Mouse (Mus musculus) stomach, embryonic 15.5 days (tissue): ENCODE data around the gene Wnt10b. TPM values are rescaled to one million over a fixed set of nuclear protein-coding genes. Genes with fewer than 3 reads are reported as not detected.
"Not testable (repeated sequence)": the region's sequence is repeated elsewhere in the genome, so short reads cannot be mapped to it uniquely, and the experiment has no call there.

ENCODE experiments used
- ATAC-seq: fragments of 200-750 bp; cut with Nextera tagmentation; 2 replicates; pipeline ENCODE4 v1.8.0; 2017; ENCODE audit warnings: low read depth, moderate number of reproducible peaks, moderate TSS enrichment; ENCODE audit not compliant: insufficient read depth, low FRiP score
- H3K27ac ChIP-seq: fragments of 300-500 bp; sonication (generic); 2 replicates; pipeline ENCODE4 v1.5.1; 2015; ENCODE audit warnings: mild to moderate bottlenecking, inconsistent platforms
- H3K27me3 ChIP-seq: fragments of 300-500 bp; sonication (generic); replicated peaks from 2 replicates; pipeline ENCODE4 v1.6.1; 2015; ENCODE audit warnings: inconsistent platforms
- H3K36me3 ChIP-seq: fragments of 300-500 bp; sonication (generic); 2 replicates; pipeline ENCODE4 v1.6.1; 2015; ENCODE audit warnings: inconsistent platforms
- H3K4me1 ChIP-seq: fragments of 300-500 bp; sonication (generic); 2 replicates; pipeline ENCODE4 v1.6.1; 2015; ENCODE audit warnings: inconsistent platforms
- H3K4me2 ChIP-seq: fragments of 300-500 bp; sonication (generic); 2 replicates; pipeline ENCODE4 v1.6.1; 2015; ENCODE audit warnings: mild to moderate bottlenecking, inconsistent platforms
- H3K4me3 ChIP-seq: fragments of 300-500 bp; sonication (generic); replicated peaks from 2 replicates; pipeline ENCODE4 v1.5.1; 2015; ENCODE audit warnings: inconsistent platforms
- H3K9ac ChIP-seq: fragments of 300-500 bp; sonication (generic); 2 replicates; pipeline ENCODE4 v1.6.1; 2015; ENCODE audit warnings: inconsistent platforms
- H3K9me3 ChIP-seq: fragments of 300-500 bp; sonication (generic); 2 replicates; pipeline ENCODE4 v1.6.1; 2016; ENCODE audit warnings: inconsistent platforms
- WGBS: fragments of 180-500 bp; shearing (Covaris S2); methylation state at CpG from one replicate; pipeline ENCODE4 v1.1.7; 2015; 5-methylcytosine and 5-hydroxymethylcytosine counted together
- polyA plus RNA-seq: library from polyadenylated mRNA; unstranded; fragments of >200 nt; fragmentation: Nextera tagmentation; extraction: Ambion mirVana; gene quantifications from 2 replicates; pipeline ENCODE4 v1.2.1, GENCODE M21; 2015

The Wnt10b gene
- polyA plus RNA-seq, result 0.08 TPM in 1 of 2 replicates, not detected in the other

GRCm38 (mm10) chr15:98777762-98778161, at the start of gene Wnt10b:
Gene Wnt10b, minus strand, starts transcription at chr15:98778150.
- no peak for ATAC-seq
- Histone ChIP-seq H3K4me3 (peak within 1 kb of the TSS; percentile 22), H3K36me3 (no peaks in the 10 kb centered on the region), H3K27ac (no peak within 1 kb of the TSS), H3K4me2 (peak within 1 kb of the TSS; percentile 52), H3K27me3 (peaks cover 97% of the 10 kb centered on the region), H3K4me1 (peaks cover 39% of the 10 kb centered on the region), H3K9me3 (no peaks in the 10 kb centered on the region), H3K9ac (no peak within 1 kb of the TSS)
- under 1% methylated on average over 33 of the region's 33 CpGs for WGBS

DNA sequence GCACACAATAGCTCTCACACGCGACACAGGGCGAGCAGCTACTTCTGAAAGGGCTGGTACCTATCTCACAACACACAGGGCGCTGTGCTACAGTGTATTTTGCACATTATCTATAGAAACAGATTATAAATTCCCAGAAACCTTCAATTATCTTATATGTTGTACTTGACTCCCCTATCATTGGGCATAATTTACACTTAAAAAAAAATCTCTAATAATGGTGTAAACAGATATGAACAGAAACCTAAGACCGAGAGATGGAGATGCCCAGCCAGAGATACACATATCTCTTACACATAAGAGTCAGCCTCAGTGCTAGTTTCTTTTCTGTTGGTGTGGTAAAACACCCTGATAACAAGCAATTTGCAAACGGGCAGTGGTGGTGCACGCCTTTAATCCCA, 49.7 kb upstream of the Wnt10b start:
- H3K36me3 ChIP-seq, result peaks cover 16% of the 10 kb centered on the region; the same call in 1 of the 2 replicates
- ATAC-seq, result no peak
- WGBS, result 85% methylated on average over 7 of the region's 7 CpGs

GRCm38 (mm10) chr15:98823434-98823833, 45.5 kb upstream of the Wnt10b start:
- Histone ChIP-seq H3K9ac (no peak overlapping the region), H3K4me3 (no peak overlapping the region), H3K4me2 (no peak overlapping the region), H3K27ac (no peak overlapping the region), H3K4me1 (no peaks in the 10 kb centered on the region), H3K9me3 (no peaks in the 10 kb centered on the region), H3K27me3 (no peaks in the 10 kb centered on the region), H3K36me3 (peaks cover 22% of the 10 kb centered on the region)
- no peak for ATAC-seq
- 65% methylated on average over 3 of the region's 3 CpGs for WGBS

More for the DNA sequence above, 49.7 kb upstream of the Wnt10b start:
- no peak overlapping the region for H3K4me3 ChIP-seq
- H3K4me2 ChIP-seq, result no peak overlapping the region
- H3K9ac ChIP-seq, result no peak overlapping the region
- H3K4me1 ChIP-seq, result peaks cover 14% of the 10 kb centered on the region
- H3K27ac ChIP-seq, result no peak overlapping the region
- H3K9me3 ChIP-seq, result no peaks in the 10 kb centered on the region
- no peaks in the 10 kb centered on the region for H3K27me3 ChIP-seq

- WGBS, result 83% methylated on average over 5 of the region's 5 CpGs
- no peaks in the 10 kb centered on the region for H3K27me3 ChIP-seq
- H3K9me3 ChIP-seq, result no peaks in the 10 kb centered on the region
- H3K4me1 ChIP-seq, result no peaks in the 10 kb centered on the region
- ATAC-seq, result no peak
- H3K4me2 ChIP-seq, result no peak overlapping the region
- no peak overlapping the region for H3K9ac ChIP-seq
- H3K4me3 ChIP-seq, result no peak overlapping the region
- peaks cover 23% of the 10 kb centered on the region for H3K36me3 ChIP-seq
- H3K27ac ChIP-seq, result no peak overlapping the region
Observed at GRCm38 (mm10) chr15:98822147-98822546, 44.2 kb upstream of the Wnt10b start.

DNA sequence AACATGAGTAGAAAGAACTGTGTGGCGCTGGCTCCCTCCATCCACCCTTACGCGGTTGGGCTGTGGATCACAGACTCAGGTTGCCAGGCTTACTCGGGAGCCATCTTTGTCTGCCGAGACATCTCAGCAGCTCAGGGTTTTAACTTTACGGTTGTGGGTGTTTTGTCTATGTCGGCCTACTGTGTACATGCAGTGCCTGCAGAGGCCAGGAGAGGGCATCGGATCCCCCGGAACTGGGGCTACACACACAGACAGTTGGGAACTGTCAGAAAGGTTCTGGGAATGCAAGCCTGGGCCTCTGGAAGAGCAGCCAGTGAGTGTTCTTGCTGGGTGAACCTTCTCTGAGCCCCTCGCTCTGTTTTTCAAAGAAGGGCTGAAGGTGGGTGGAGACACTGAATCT, 43.5 kb upstream of the Wnt10b start:
- Histone ChIP-seq H3K36me3 (peaks cover 28% of the 10 kb centered on the region), H3K4me3 (no peak overlapping the region), H3K27me3 (no peaks in the 10 kb centered on the region)

GRCm38 (mm10) chr15:98820937-98821336, 43.0 kb upstream of the Wnt10b start:
- Histone ChIP-seq H3K4me3 (no peak overlapping the region), H3K27me3 (no peaks in the 10 kb centered on the region), H3K27ac (no peak overlapping the region), H3K4me2 (no peak overlapping the region), H3K9ac (no peak overlapping the region), H3K9me3 (no peaks in the 10 kb centered on the region), H3K4me1 (no peaks in the 10 kb centered on the region), H3K36me3 (peaks cover 28% of the 10 kb centered on the region)
- no peak for ATAC-seq
- 96% methylated on average over 4 of the region's 4 CpGs for WGBS

More for the DNA sequence above, 43.5 kb upstream of the Wnt10b start:
- Histone ChIP-seq H3K27ac (no peak overlapping the region), H3K4me2 (no peak overlapping the region), H3K9ac (no peak overlapping the region), H3K4me1 (no peaks in the 10 kb centered on the region), H3K9me3 (no peaks in the 10 kb centered on the region)
- 43% methylated on average over 10 of the region's 10 CpGs for WGBS
- ATAC-seq, result no peak

- 88% methylated on average over 7 of the region's 7 CpGs for whole genome bisulfite sequencing
- Histone ChIP-seq H3K27ac (no peak overlapping the region), H3K9ac (no peak overlapping the region), H3K27me3 (no peaks in the 10 kb centered on the region), H3K4me2 (no peak overlapping the region), H3K9me3 (no peaks in the 10 kb centered on the region), H3K4me1 (no peaks in the 10 kb centered on the region), H3K4me3 (no peak overlapping the region), H3K36me3 (peaks cover 33% of the 10 kb centered on the region)
- no peak for ATAC-seq
Observed at GRCm38 (mm10) chr15:98818171-98818570, 40.2 kb upstream of the Wnt10b start.

DNA sequence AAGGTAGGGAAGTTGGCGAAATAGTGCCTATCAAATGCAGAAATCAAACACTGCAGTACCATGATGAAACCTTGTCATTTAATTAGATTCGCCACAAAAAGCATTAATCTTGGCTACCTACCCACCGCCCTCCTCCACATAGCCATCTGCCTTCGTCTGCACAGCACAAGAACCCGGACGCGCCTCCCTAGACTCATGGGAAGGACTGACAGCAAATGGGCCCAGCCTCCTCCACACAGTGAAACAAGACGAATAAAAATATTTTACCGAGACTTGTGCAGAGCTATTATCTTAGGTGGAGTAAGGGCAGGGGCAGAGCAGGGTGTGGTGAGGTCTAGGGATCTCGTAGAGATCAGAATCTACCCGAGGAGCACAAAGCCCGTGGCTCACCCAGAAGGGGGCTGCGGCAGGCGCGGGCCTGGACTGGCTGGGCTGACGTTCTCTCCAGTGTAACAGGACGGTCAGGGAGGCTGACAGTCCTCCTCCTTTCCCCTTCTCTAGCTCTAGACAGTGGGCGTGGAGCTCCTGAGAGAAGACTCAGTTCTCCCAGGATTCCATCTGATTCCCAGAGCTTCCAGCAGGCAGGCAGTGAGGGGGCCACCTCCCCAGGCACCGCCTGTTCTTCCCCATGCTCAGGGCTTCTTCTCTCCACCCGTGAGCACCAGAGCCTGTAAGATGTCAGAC, 34.9 kb upstream of the Wnt10b start:
- H3K27me3 ChIP-seq, result peaks cover 18% of the 10 kb centered on the region
- ATAC-seq, result no peak
- 87% methylated on average over 20 of the region's 20 CpGs for WGBS
- H3K4me2 ChIP-seq, result no peak overlapping the region
- peaks cover 30% of the 10 kb centered on the region for H3K36me3 ChIP-seq
- H3K4me1 ChIP-seq, result peaks cover 6% of the 10 kb centered on the region
- no peak overlapping the region for H3K9ac ChIP-seq
- H3K9me3 ChIP-seq, result no peaks in the 10 kb centered on the region
- no peak overlapping the region for H3K4me3 ChIP-seq
- no peak overlapping the region for H3K27ac ChIP-seq

DNA sequence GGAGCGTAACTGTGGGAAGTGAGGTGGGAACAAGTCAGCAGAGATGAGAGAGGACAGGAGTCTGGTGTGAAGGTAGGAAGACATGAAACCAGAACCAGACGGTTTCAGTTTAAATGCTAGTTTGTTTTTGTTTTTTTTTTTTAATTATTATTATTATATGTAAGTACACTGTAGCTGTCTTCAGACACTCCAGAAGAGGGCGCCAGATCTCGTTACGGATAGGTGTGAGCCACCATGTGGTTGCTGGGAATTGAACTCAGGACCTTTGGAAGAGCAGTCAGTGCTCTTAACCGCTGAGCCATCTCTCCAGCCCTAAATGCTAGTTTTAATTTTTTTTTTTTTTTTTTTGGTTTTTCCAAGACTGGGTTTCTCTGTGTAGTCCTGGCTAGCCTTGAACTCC, 32.3 kb upstream of the Wnt10b start:
- not testable (repeated sequence) for H3K27ac ChIP-seq, H3K4me3 ChIP-seq, ATAC-seq, H3K4me2 ChIP-seq, H3K9me3 ChIP-seq, H3K9ac ChIP-seq
- 70% methylated on average over 6 of the region's 6 CpGs for WGBS
- Histone ChIP-seq H3K4me1 (peaks cover 28% of the 10 kb centered on the region), H3K36me3 (peaks cover 19% of the 10 kb centered on the region), H3K27me3 (peaks cover 45% of the 10 kb centered on the region)

DNA sequence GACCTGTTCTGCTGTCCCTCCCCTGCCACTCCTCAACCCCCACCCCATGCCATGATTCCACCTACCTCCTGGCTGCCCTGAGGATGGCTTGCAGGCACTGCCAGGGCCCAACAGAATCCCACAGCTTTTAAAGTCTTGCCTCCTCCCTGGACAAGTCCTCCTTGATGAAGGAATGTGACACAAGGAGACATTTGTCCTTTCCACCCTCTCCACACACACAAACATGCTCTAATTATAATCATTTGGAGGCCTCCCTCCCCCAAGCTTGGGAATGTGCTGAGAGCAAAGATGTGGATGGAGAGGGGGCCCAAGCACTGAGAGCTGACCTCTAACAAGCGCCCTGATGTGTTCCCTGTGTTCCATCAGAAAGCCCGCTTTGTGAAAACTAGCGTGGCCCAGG, 31.4 kb upstream of the Wnt10b start, which contains the start of gene Ddn:
Gene Ddn (minus strand): TSS at position 101 of the 400 bp plus-strand sequence.
- peaks cover 53% of the 10 kb centered on the region for H3K27me3 ChIP-seq
- peak within 1 kb of the TSS; percentile 80 for H3K4me2 ChIP-seq
- 62% methylated on average over 3 of the region's 3 CpGs for whole genome bisulfite sequencing
- peaks cover 28% of the 10 kb centered on the region for H3K4me1 ChIP-seq
- no peak within 1 kb of the TSS for H3K27ac ChIP-seq
- H3K9ac ChIP-seq, result no peak within 1 kb of the TSS
- H3K4me3 ChIP-seq, result peak within 1 kb of the TSS; percentile 42
- H3K9me3 ChIP-seq, result no peaks in the 10 kb centered on the region
- no peak for ATAC-seq
- peaks cover 16% of the 10 kb centered on the region for H3K36me3 ChIP-seq

DNA sequence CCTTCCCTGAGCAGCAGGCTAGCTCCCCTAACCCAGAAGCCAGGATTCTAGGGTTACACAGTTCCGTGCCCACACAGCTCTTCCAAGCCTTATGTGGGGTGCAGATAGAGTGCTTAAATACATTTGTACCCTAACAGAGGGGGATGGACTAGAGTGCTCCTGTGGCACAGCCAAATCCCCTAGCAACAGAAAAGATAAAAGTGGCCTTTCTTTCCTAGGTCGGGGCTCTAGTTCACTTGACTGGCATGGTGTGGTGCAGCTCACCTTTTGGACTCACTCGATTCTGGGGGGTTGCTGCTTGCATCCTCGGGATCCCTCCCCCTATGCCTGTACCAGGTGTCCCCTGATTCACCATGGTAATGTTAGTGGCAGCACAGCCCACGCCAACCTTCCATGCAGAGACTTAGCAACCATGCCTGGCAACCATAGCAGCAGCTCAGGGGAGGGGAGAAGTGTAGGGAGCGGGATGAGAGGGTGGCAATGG, 30.7 kb upstream of the Wnt10b start:
- Histone ChIP-seq H3K9ac (no peak overlapping the region), H3K36me3 (peaks cover 11% of the 10 kb centered on the region), H3K27me3 (peaks cover 60% of the 10 kb centered on the region), H3K4me2 (peak overlapping the region; percentile 80; the same call in 1 of the 2 replicates), H3K4me3 (peak overlapping the region; percentile 42), H3K9me3 (no peaks in the 10 kb centered on the region), H3K4me1 (peaks cover 32% of the 10 kb centered on the region), H3K27ac (no peak overlapping the region)
- 17% methylated on average over 6 of the region's 6 CpGs for whole genome bisulfite sequencing
- ATAC-seq, result no peak

DNA sequence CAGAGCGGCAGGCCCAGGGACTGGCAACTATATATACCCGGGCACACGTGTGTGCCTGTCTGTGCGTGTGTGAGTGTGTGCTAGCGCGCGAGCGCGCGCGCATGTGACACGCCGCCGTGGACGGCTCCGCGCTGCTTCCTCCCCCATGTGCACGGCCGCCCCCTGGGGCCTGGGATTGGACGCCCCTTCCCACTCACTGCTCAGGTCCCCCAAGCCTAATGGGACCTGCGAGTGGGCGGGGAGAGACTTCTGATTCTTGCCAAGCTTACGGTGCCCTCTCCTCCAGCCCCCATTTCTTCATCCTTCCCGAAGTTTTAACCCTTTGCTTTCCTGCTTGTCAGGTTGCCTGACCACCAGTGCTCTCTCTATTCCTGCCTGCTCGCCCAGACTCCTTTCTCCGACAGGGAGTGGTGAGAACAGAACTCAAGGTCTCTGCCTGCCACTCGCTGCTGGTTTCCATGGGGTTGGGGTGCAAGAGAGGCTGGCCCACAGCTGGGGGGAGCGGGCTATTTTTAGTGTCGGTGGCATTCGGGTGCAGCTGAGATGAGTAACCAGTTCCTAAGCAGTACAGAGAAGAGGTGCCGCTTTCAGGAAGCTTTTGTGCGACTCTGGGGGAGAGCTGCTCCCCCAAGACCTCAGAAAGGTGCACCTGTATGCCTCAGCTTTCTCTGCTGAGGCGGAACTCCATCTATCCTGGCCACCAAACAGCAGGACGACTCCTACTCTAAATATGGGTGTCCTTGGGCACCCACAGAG, 30.1 kb upstream of the Wnt10b start:
- H3K4me3 ChIP-seq, result peak overlapping the region; percentile 42
- H3K9ac ChIP-seq, result no peak overlapping the region
- no peak for ATAC-seq
- H3K4me2 ChIP-seq, result peak overlapping the region; percentile 80
- no peak overlapping the region for H3K27ac ChIP-seq
- peaks cover 33% of the 10 kb centered on the region for H3K4me1 ChIP-seq
- H3K9me3 ChIP-seq, result no peaks in the 10 kb centered on the region
- 2% methylated on average over 31 of the region's 34 CpGs for WGBS
- peaks cover 7% of the 10 kb centered on the region; the same call in 1 of the 2 replicates for H3K36me3 ChIP-seq
- H3K27me3 ChIP-seq, result peaks cover 66% of the 10 kb centered on the region
